Mouse (Mus musculus): ENCODE measurements at regions not wholly inside any gene's neighbourhood (a gene's known extent, or its start where the extent isn't known, plus 50 kb on each side); places are given as distances from the start of the nearest gene placed in this dataset.

DNA sequence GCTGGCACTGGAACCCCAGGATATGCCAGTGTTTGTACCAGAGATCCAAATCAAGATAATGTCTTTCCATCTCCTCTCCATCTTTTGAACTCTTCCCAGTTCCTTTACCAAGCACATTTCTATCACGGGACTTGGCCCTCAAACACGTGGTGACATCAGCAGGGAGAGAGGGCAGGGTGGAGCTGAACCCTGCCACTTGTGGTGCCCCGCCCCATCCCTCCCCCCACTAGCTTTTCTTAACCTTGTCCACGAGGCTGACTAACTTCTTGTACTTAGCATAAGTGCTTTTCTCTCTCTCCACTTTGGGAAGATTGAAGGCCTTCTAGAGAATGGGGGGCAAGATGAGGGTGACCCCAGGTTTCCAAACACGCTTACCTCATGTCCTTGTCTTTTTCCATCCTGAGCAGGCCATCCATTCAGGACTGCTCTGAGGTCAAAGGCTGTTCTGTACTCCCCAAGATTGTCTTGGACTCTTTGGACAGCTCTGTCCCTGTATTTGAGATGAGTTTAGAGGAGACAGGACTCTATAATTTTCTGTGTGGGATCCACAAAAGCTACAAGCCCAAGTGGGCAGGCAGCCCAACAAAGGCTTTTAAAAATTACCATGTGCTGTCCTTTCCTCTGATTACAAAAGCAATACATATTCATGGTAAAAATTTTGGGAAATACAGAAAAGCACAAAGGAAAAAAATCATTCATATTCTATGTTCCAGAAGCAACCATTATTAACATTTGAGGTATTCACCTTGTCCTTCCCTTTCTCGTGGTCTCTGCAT lies 192.7 kb upstream of the 4931429L15Rik start:
- no peak overlapping the region for H3K4me3 ChIP-seq (ENCODE audit: insufficient read depth, low read length)
- TF ChIP-seq POLR2A (IDR thresholded peaks at IDR 0.05; ENCODE audit: low read depth, low read length), result no peak
- TF ChIP-seq CTCF (IDR thresholded peaks at IDR 0.05; ENCODE audit: borderline replicate concordance, insufficient read depth, low read length), result no peak
- no peaks in the 10 kb centered on the region for H3K4me1 ChIP-seq (ENCODE audit: control insufficient read depth, insufficient read depth, low read length)
- H3K27ac ChIP-seq (ENCODE audit: insufficient read depth, low read length), result no peak overlapping the region

DNA sequence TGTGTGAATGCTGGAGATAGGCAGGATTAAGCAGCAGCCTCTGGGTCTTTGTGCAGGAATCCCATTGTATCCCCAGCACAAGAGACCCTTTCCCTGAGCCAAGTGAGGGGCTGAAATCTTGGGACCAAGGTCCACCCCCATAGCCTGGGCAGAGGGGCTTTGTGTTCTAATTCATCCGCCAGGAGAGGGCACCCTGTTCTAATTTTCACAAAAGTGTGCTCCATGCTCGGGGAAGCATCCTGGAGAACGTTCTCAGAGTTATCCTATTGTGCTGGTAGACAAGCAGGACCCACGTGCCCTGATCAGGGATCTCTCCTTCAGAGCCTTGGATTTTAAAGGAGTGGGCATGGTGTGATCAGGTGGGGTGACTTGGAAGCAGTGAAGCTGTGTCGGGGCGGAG lies 191.5 kb upstream of the 4931429L15Rik start:
- Histone ChIP-seq H3K27ac (ENCODE audit: insufficient read depth, low read length) (no peak overlapping the region), H3K4me3 (ENCODE audit: insufficient read depth, low read length) (no peak overlapping the region), H3K4me1 (ENCODE audit: control insufficient read depth, insufficient read depth, low read length) (no peaks in the 10 kb centered on the region)
- TF ChIP-seq CTCF (IDR thresholded peaks at IDR 0.05; ENCODE audit: borderline replicate concordance, insufficient read depth, low read length) (no peak), POLR2A (IDR thresholded peaks at IDR 0.05; ENCODE audit: low read depth, low read length) (no peak)

DNA sequence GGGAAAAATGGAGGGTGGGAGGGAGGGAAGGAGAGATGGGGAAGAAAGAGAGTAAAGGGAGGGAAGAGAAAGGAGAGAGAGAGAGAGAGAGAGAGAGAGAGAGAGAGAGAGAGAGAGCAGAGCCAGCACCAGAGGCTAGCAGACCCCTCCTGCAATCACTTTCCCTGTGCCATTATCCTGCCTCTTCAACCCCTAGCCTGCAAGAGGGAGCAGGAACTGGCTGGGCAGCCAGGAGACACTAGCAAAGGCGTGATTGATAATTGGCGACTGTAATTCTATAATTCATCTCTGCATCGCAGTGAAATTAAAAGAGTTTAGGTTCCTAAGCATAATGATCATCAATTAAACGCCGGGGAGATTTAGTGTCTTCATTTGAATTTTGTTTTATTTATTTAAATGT lies 190.1 kb upstream of the 4931429L15Rik start:
- Histone ChIP-seq H3K27ac (ENCODE audit: insufficient read depth, low read length) (no peak overlapping the region), H3K4me1 (ENCODE audit: control insufficient read depth, insufficient read depth, low read length) (no peaks in the 10 kb centered on the region), H3K4me3 (ENCODE audit: insufficient read depth, low read length) (no peak overlapping the region)
- TF ChIP-seq CTCF (IDR thresholded peaks at IDR 0.05; ENCODE audit: borderline replicate concordance, insufficient read depth, low read length), result no peak
- no peak for TF ChIP-seq POLR2A (IDR thresholded peaks at IDR 0.05; ENCODE audit: low read depth, low read length)

DNA sequence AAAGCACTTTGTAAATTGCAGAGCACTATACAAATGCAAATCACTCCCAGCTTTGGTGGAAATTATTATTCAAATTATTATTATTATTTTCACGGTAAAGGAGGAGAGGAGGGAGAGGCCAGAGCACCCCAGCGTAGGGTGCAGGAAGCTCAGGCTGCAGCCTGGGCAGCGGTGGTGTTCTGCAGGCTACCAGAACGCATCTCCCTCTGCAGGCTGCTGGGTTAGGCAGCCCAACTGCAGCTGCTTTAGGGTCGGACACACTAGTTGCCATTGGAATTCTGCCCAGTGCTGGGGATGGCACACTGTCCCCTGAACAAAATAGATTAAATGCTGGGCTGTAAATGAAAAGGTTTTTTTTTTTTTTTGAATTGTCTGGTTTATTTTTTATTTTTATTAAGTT lies 189.7 kb upstream of the 4931429L15Rik start:
- Histone ChIP-seq H3K4me3 (ENCODE audit: insufficient read depth, low read length) (no peak overlapping the region), H3K4me1 (ENCODE audit: control insufficient read depth, insufficient read depth, low read length) (no peaks in the 10 kb centered on the region), H3K27ac (ENCODE audit: insufficient read depth, low read length) (no peak overlapping the region)
- no peak for TF ChIP-seq CTCF (IDR thresholded peaks at IDR 0.05; ENCODE audit: borderline replicate concordance, insufficient read depth, low read length)

DNA sequence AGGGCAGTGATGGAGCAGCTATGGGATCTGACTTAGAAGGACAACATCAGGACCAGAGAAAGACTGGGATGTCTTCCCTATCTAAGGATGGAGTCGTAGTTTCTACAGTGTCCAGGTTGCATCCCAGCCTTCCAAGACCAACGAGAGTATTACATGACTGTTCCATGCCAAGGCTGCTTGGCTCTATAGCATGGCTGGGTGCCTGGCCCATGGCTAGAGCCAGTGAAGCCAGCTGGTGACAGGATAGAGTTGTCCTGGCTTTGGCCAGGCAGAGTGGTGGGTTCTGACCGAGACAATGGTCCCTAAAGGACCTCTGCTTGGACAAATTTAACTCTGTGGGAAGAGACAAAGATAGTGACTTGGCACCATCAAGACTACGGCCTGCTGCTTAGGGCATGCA lies 187.2 kb upstream of the 4931429L15Rik start:
- Histone ChIP-seq H3K4me3 (ENCODE audit: insufficient read depth, low read length) (no peak overlapping the region), H3K27ac (ENCODE audit: insufficient read depth, low read length) (no peak overlapping the region), H3K4me1 (ENCODE audit: control insufficient read depth, insufficient read depth, low read length) (no peaks in the 10 kb centered on the region)
- TF ChIP-seq POLR2A (IDR thresholded peaks at IDR 0.05; ENCODE audit: low read depth, low read length) (no peak), CTCF (IDR thresholded peaks at IDR 0.05; ENCODE audit: borderline replicate concordance, insufficient read depth, low read length) (no peak)

DNA sequence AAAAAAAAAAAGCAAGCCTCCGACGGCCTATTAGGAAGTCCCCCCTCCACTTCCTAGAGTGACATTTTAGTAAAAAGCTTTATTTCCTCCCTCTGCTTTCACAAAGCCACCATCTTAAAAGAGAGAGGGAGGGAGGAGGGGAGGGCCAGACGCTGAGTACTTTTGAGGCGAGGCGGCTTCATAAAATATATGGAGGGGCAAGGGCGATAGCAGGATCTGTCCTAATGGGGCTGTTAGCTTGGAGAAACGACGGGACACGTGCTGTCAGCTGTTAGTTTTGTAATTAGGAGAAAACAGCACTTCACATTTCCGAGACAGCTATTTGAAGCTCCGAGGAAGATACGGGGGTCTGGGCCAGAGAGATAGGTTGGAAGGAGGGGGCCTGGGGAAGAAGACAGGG lies 184.8 kb upstream of the 4931429L15Rik start:
- Histone ChIP-seq H3K4me1 (ENCODE audit: control insufficient read depth, insufficient read depth, low read length) (no peaks in the 10 kb centered on the region), H3K27ac (ENCODE audit: insufficient read depth, low read length) (no peak overlapping the region), H3K4me3 (ENCODE audit: insufficient read depth, low read length) (no peak overlapping the region)
- TF ChIP-seq CTCF (IDR thresholded peaks at IDR 0.05; ENCODE audit: borderline replicate concordance, insufficient read depth, low read length) (no peak), POLR2A (IDR thresholded peaks at IDR 0.05; ENCODE audit: low read depth, low read length) (no peak)

DNA sequence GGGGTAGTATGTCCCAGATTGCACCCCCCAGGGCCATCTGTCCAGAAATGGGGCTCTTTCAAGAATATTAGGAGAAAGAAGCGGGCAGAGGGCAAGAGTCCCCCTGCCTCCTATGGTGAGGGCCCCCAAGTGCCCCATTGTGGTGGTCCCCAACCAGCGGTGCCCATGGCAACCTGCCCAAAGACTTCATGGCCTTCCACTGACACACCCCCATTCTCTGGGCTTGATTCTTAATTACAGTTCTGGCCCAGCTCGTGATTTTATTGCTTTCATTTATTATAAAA lies 184.3 kb upstream of the 4931429L15Rik start:
- H3K4me1 ChIP-seq (ENCODE audit: control insufficient read depth, insufficient read depth, low read length), result no peaks in the 10 kb centered on the region
- TF ChIP-seq POLR2A (IDR thresholded peaks at IDR 0.05; ENCODE audit: low read depth, low read length), result no peak
- TF ChIP-seq CTCF (IDR thresholded peaks at IDR 0.05; ENCODE audit: borderline replicate concordance, insufficient read depth, low read length), result no peak
- H3K4me3 ChIP-seq (ENCODE audit: insufficient read depth, low read length), result no peak overlapping the region
- H3K27ac ChIP-seq (ENCODE audit: insufficient read depth, low read length), result no peak overlapping the region

DNA sequence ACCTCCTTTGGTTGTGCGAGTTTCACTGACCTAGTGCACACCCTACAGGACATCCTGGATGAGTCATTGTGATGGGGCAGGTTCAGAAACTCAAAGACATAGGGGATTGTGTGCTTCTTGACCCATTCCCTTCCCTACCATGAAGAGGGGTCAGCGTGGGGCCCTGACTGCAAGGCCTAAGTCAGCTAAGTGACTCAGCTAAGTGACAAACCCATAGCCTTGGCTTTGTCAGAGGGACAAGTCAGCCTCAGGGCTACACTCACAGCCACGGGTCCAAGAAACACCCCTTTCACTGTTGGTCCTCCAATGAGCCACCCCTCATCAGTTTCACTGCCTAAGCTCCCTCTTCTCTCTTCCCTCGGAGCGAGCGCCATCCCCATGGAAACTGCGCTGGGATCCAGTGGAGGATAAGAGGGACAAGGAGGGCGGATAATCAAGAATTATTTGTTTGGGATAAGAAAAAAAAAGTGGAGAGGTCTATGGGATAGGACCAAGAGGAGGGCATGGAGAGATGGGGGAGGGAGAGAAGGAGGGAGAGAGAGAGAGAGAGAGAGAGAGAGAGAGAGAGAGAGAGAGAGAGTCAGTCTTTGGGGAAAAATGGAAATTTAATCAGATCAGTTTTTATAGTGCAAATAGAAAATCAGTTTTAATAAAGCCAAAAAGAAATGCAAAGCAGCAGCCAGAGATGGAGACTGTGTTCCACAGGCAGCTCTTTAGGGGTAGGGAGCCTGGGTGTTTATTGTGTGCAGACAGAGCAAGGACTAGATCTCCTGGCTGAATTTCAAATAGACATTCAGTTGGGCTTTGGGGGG lies 183.7 kb upstream of the 4931429L15Rik start:
- Histone ChIP-seq H3K4me1 (ENCODE audit: control insufficient read depth, insufficient read depth, low read length) (no peaks in the 10 kb centered on the region), H3K4me3 (ENCODE audit: insufficient read depth, low read length) (no peak overlapping the region), H3K27ac (ENCODE audit: insufficient read depth, low read length) (no peak overlapping the region)
- no peak for TF ChIP-seq POLR2A (IDR thresholded peaks at IDR 0.05; ENCODE audit: low read depth, low read length)
- TF ChIP-seq CTCF (IDR thresholded peaks at IDR 0.05; ENCODE audit: borderline replicate concordance, insufficient read depth, low read length), result no peak

DNA sequence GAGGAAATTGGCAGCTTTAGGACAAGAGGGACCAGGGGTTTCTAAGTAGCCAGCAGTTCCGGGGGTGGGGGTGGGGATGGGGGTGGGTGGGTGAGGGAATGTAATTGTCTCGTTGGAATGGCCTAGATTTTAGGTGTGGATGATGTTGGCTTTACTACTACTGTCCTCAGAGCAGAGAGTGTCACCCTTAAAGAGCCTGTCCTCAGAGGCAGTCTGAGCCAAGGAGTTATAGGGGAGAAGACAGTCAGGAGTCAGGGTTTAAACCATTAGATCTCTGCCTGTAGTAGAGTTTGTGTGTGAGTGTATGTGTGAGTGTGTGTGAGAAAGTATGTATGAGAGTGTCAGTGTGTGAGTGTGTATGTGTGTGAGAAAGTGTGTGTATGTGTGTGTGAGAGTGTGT lies 179.6 kb upstream of the 4931429L15Rik start:
- TF ChIP-seq POLR2A (IDR thresholded peaks at IDR 0.05; ENCODE audit: low read depth, low read length), result no peak
- TF ChIP-seq CTCF (IDR thresholded peaks at IDR 0.05; ENCODE audit: borderline replicate concordance, insufficient read depth, low read length), result no peak
- H3K4me3 ChIP-seq (ENCODE audit: insufficient read depth, low read length), result no peak overlapping the region
- H3K4me1 ChIP-seq (ENCODE audit: control insufficient read depth, insufficient read depth, low read length), result no peaks in the 10 kb centered on the region
- no peak overlapping the region for H3K27ac ChIP-seq (ENCODE audit: insufficient read depth, low read length)

DNA sequence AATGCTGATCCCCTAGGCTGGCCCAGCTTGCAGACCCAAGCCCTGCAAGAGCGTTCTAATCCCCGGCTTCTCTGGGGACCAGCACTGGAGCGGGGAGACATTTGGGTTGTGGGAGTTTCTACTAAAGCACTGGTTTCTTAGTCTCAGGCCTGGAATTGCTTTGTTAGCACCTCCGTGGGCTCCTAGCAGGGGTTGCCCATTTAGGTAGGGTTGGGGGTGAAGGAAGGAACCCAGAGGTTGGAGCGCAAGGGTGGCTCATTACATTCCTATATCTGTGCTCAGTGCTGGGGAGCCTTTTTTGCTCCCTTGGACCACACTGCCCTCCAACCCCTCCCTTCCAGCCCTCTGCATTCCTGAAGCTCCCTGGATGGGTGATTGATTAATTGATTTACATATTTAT lies 179.1 kb upstream of the 4931429L15Rik start:
- Histone ChIP-seq H3K4me1 (ENCODE audit: control insufficient read depth, insufficient read depth, low read length) (no peaks in the 10 kb centered on the region), H3K4me3 (ENCODE audit: insufficient read depth, low read length) (no peak overlapping the region), H3K27ac (ENCODE audit: insufficient read depth, low read length) (no peak overlapping the region)
- no peak for TF ChIP-seq CTCF (IDR thresholded peaks at IDR 0.05; ENCODE audit: borderline replicate concordance, insufficient read depth, low read length)
- no peak for TF ChIP-seq POLR2A (IDR thresholded peaks at IDR 0.05; ENCODE audit: low read depth, low read length)

All from embryonic fibroblast, embryonic 13.5 days (primary cell).